Mouse (Mus musculus) heart, adult 2 months (tissue): ENCODE data around the gene Cnmd.

ENCODE experiments used
- CTCF ChIP-seq: fragments of 200-600 bp; IDR thresholded peaks from 2 replicates; pipeline ENCODE4 v1.8.1; 2022; ENCODE audit warnings: antibody characterized with exemption, mild to moderate bottlenecking, moderate library complexity
- POLR2A ChIP-seq: fragments of 200-500 bp; IDR thresholded peaks from 2 replicates; pipeline ENCODE4 v1.6.1; 2011; ENCODE audit warnings: mild to moderate bottlenecking, low read depth, low read length, control low read depth; ENCODE audit not compliant: insufficient read depth

DNA sequence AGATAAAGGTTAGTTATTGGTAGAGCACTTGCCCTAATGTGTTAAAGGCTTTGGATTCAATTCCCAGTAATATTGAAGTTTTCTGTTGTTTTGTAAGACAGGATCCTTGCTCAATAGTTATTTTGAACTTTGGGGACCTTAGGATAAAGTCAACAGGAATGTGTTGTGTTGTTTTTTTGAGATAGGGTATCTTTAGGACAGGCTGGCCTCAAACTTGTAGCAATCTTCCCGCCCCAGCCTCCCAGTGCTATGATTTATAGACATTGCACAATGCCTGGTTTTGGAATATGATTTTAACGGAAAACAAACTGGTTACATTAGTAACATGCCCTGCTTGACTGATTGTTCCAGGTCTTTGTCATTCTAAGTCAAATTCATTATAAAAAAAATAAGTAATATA is 28.8 kb downstream of the Cnmd start:
- TF ChIP-seq CTCF: no peak
- TF ChIP-seq POLR2A: no peak
